Mouse (Mus musculus): ENCODE results near the gene Cd274. TPM values are rescaled to one million over a fixed set of nuclear protein-coding genes. Genes with fewer than 3 reads are reported as not detected.

Gene Cd274
- total RNA-seq, 2 experiments from 2014 or later, result 0.94 to 1.3 TPM

GRCm38 (mm10) chr19:29436793-29437479 lies 69.7 kb downstream of the Cd274 start:
- DNase-seq, result no peak

Other genes with a start within 250 kb of the Cd274 start
- 10 to 100 TPM; 27.2 to 31.4 TPM for gene Jak2, start 115.6 kb upstream of the Cd274 start, total RNA-seq (2021)
- not detected for gene Insl6, start 42.1 kb upstream of the Cd274 start, total RNA-seq (2021)
- 1 to 10 TPM; 1.1 to 2.5 TPM for gene Rln1, start 32.8 kb upstream of the Cd274 start, total RNA-seq (2021)
- gene Plgrkt, start 65 bp upstream of the Cd274 start, total RNA-seq (2021), result 10 to 100 TPM; 27.9 to 32.1 TPM
- gene Pdcd1lg2, start 43.5 kb downstream of the Cd274 start, total RNA-seq (2021), result not detected
- 10 to 100 TPM; 45.8 to 48.4 TPM for gene Ric1, start 154.8 kb downstream of the Cd274 start, total RNA-seq (2021)

Data from layer of hippocampus, postnatal 36 days (tissue).